Mouse (Mus musculus): Measurements from ENCODE around the gene Nckap5l.

The Nckap5l gene

GRCm38 (mm10) chr15:99423884-99424283 is 33.7 kb downstream of the Nckap5l start:
- no peak for DNase-seq

GRCm38 (mm10) chr15:99423131-99423530 is 34.4 kb downstream of the Nckap5l start:
- DNase-seq, result no peak

- no peak for DNase-seq
Measured at GRCm38 (mm10) chr15:99422551-99422950, 35.0 kb downstream of the Nckap5l start.

- DNase-seq, result no peak
Measured at GRCm38 (mm10) chr15:99421676-99422075, 35.9 kb downstream of the Nckap5l start.

DNA sequence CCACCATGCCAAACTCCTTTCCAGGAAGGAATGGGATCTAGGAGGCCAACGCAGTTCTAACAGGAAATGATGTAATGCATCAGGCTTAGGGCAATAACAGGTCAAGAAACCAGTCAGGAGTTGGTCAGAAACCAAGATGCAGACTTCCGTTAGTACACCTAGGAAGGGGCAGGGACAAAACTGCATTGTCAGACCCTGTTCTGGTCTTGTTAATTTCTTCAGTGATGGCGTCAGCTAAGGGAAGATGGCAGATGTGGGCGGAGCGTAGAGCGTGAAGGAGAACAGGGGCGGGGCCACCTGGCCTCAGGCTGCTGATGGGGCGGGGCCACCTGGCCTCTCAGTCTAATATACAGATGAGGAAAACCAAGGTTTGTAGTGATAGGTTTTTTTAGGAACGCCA is 36.4 kb downstream of the Nckap5l start:
- no peak for DNase-seq

DNA sequence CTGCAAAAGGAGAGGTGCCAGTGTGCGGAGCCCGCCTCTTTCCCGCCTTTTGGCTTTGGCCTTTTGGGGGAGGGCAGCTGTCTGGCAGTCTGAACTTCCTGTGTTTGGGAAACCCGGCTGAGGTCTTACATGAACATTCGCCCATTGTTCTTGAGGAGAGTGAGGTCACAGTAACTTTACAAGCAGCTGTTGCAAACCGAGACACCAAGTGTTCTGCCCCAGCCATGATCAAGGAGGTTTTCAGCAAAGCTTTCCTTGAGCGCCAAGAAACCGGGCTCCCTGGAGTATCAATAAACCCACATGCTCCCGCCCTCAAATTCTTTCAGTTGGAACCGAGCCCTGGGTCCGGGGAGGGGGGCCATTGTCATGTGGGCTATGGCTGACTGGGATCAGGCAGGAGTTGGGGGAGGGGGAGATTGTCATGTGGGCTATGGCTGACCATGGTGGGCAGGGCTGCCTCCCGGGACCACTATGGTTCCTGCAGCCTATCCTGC is 37.0 kb downstream of the Nckap5l start:
- DNase-seq, result peak; percentile 56

- no peak for DNase-seq
Measured at GRCm38 (mm10) chr15:99420101-99420500, 37.4 kb downstream of the Nckap5l start.

DNA sequence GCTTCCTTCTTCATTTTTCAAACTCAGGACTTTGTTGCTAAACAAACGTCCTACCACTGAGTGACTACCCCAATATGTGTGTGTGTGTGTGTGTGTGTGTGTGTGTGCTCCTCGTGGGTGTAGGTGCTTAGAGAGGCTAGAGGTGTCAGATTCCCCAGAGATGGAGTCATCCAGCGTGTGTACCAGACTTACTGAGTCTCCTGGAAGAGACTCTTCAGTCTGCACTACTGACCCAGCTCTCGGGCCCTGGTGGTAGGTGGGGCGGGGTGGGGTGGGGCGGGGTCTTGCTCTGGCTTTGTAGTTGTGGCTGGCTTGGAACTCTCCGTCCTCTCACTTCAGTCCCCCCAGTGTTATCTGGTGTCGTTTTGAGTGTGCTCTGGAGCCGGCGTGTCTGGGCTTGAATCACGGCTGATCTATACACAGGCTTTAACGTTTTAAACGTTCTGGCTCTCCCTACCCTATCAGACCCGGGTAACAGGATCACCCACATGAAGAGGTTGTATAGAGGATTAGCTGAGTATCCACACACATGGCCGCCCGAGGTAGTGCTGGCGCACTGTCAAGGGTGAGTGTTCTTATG is 39.8 kb downstream of the Nckap5l start:
- DNase-seq, result no peak

- DNase-seq, result no peak
Measured at GRCm38 (mm10) chr15:99416957-99417356, 40.6 kb downstream of the Nckap5l start.

GRCm38 (mm10) chr15:99416348-99416882 is 41.1 kb downstream of the Nckap5l start:
- peak; percentile 50 for DNase-seq

- no peak for DNase-seq
Measured at GRCm38 (mm10) chr15:99415793-99416192, 41.8 kb downstream of the Nckap5l start.

DNA sequence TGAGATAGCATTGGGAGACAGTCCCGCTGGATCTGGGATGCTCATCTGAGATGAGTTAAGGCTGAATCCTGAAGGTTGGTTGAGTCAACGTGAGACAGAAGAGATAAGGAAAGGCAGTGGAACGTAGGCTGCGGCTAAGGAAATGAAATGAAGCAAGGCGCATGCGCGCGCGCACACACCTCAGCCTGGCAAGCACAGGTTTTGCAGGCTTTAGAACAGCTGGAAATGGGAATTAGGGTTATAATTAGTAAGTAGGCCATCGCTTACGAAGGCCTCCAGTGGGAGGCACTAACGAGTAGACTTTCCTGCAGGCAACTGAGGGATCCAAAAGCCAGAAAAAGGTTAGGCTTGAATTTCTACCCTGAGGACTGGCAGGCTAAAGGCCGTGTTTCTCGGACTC is 45.8 kb downstream of the Nckap5l start:
- DNase-seq, result no peak

DNA sequence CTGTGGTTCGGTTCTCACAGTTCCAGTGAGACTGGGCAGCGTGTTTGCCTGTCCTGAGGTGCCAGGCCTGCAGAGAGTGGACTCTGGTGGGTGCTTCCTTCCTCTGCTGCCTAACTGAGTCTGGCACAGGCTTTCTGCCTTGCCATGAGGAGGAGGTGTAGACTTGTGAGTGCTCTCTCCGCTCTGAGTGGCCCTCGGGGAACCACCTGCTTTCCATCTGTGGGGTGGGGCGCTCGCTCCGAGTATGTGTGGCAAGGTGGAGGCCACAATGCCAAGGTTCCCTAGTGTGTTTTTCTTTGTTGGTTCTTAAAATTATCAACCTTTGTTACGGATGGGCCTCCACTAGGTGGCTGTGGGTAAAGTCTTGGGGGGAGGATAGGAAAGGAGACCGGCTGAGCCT is 48.7 kb downstream of the Nckap5l start:
- no peak for DNase-seq

DNA sequence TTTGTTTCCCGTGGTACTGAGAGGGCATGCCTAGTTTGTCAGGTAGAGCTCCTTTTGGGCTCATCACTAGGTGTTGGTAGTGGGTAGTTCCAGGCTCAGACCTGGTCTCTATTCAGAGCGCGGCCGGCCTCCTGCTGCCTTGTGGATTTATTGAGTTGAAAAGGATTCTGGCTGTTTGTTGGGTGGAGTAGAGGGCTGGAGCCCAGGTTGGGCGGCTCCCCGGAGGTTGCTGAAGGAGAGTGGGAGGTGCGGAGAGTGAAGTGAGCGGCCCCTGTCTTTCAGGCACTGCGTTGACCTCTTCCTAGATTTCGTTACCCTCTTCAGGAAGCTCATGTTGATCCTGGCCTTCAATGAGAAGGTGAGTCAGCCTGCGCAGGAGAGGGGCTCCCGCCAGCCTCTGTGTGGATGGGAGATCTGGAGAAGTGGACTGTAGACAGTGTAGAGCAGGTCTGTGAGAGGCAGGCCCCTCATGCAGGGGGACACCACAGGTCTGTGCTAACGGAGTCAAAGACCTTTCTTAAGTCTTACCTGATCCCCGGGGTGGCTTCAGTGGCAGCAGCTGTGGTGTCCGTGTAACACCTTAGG is 50.5 kb downstream of the Nckap5l start:
- DNase-seq, result no peak

DNA sequence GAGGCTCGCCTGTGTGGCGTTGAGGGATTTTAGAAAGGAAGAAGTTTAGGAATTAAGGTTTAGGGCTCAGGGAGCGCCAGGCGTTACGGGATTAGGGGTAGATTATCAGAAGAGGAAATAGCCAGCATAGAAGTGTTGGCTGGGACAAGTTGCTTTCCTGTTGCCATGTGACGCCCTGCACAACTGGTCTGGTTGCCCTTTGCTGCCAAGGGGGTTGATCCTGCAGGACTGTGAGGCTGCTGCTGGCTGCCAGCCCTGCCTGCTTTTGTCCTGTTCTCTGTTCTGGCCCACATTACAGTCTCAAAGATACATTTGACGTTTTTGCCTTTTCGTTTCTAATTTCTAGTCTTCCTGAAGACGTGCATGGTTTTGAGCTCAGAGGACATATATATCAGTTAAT is 52.4 kb downstream of the Nckap5l start:
- peak; percentile 76 for DNase-seq

DNA sequence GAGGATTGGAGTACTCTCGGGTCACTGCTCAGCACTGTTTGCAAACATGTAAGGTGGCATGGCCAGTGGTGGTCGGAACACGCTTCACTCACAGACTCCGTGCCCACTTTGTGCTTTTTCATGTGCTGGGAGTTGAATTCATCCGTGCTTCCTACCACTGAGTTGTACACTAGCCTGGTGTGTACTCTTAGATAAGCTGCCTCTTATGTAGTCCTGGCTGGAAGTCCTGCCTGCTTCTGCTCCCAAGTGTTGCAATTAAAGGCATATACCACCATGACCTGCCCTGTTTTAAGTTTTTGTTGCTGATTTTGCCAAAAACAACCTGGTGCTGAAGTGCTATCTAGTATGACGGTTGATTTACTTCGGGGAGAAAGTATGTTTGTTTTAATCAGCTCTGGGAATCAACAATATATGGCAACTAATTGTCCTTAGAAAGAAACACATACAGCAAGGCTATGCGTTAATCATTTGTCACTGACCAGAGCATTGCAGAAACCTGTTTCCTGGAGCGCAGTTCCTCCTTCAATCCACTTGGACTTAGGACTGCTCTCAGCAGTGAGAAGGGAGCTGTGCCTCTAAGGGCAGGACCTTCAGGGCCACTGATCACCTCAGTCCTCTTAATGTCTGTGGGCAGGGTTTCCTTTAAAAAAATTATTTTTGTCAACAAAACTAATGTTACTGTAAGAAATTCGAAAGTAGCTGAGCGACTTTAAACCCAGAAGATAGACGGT is 54.2 kb downstream of the Nckap5l start:
- DNase-seq, result peak; percentile 65

- DNase-seq, result no peak
Measured at GRCm38 (mm10) chr15:99400602-99401001, 56.9 kb downstream of the Nckap5l start.

DNA sequence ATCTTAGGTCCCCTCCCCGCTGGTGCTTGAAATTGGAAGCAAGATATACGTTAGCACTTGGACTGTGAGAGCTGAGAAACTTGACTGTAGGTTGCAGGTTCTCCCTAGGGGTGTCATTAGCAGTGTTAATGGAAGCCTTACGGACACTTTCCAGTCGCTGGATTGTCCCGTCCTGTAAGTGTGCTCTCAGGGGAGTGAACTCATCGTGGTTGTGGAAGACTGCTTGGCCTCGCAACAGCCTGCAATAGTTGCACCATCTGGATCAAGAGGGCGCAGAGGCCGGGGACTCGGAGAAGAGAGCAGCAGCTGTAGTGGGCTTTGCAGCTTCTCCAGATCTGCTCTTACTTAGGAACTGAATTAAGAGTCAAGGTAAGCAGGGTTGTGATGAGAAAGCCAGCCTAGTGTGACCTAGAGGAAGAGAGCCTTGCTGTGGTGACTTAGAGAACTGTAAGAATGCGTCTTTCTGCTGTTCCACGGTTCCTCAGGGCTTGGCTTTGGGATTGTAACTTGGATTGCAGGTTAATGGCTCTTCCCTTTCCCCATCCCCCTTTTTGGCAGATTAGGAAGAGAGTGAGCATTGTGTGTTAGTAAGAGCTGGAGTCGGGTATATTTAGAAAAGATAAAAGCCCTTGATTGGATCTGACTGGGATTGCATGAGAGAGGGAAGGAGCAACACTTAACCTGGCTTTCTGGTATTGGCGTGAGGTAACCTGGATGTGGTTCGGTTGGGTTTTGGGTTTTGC is 57.9 kb downstream of the Nckap5l start:
- DNase-seq, result no peak

DNA sequence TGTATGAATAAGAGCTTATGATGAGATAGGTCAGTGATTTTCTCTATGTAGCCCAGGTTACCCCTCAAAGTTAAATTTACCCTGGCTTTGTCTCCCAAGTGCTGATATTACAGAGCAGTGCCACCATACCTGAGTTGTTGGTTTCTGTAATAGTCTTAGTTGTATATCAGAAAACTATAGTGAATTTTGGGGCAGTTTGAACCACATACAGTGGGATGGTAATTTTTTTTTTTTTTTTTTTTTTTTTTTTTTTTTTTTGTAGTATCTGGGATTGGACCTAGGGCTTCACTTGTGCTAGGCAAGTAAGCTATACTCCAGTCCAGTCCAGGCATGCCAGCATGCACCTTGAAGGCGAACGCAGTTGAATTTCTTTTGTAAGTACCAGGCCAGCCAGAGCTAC is 59.9 kb downstream of the Nckap5l start:
- DNase-seq, result no peak

DNA sequence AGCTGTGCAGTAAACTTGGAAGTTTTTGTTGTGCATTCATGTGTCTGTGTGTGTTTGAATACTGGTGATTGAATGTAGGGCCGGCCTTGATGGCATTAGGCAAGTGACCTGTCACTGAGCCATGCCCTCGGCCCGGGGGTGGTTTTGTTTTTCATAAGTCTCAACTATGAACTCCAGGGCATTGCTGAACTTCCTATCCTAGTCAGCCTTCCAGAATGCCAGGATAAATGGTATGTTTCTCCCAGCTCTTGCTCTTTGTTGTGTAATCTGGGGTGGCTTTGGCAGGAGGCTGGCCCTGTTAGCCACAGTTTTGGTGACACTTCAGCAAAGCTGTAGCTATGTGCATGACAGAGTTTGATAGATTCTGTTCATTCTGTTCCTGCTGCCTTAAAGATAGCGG is 60.7 kb downstream of the Nckap5l start:
- no peak for DNase-seq

- DNase-seq, result no peak
Measured at GRCm38 (mm10) chr15:99396462-99396861, 61.1 kb downstream of the Nckap5l start.

DNA sequence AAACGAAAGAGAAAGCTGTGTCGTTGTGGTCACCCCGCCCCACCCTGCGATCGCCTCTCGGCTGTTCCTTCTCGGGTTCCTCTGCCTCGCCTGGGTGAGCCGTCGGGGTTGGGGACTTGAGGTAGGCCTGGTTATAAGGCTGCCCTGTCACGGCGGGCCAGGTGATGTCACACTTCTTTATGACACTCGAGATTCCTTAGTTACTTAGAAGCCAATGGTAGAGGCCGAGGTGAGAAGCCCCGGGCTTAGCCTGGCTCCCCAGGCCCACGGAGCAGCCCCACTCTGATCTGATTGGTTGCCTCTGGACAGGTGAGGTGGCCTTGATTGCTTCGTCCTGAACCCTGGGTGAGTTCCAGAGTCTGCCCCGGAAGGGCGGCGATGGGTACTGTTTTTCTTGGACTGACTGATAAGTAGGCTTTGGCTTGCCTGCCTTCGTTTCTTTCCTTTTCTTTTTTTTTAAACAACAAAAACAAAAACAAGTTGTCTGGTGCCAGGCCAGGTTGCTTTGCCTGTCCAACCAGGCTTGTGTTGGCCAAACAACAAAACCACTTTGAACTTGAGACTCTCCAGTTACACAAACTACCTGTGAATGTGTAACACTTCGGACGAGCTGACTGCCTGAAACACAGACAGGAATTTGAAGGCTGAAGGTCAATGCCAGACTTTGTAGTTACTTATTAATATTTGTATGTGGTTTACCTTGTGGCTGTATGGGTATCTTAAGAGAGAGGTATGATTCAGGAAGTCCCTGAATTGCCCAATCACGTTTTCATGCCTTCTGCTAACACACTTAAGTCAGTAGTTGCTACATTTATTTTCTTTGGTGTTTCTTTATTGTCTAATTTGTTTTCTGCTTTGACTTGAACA is 63.9 kb downstream of the Nckap5l start:
- DNase-seq, result peak; percentile 96
